Mouse (Mus musculus): Measurements from ENCODE around the gene Poc5. TPM values are rescaled to one million over a fixed set of nuclear protein-coding genes. Genes with fewer than 3 reads are reported as not detected.

Poc5 gene
- polyA plus RNA-seq, 1 experiment from 2014 or later, result 9.2 TPM

- no peak for TF ChIP-seq CTCF (IDR thresholded peaks at IDR 0.05)
- no peak for TF ChIP-seq EP300 (IDR thresholded peaks at IDR 0.05)
- ATAC-seq (no peak), DNase-seq (ENCODE audit: low spot score) (peak; percentile 41)
- Histone ChIP-seq H3K9ac (replicated peaks; ENCODE audit: low read depth) (no peak overlapping the region), H3K27ac (ENCODE audit: low read length) (no peak overlapping the region), H3K9me3 (ENCODE audit: low read length) (no peaks in the 10 kb centered on the region), H3K4me2 (replicated peaks; ENCODE audit: low read depth, low read length) (no peak overlapping the region), H3K4me3 (ENCODE audit: low read depth, low read length) (no peak overlapping the region), H3K36me3 (ENCODE audit: insufficient read depth, low read length) (peaks cover 18% of the 10 kb centered on the region; the same call in 1 of the 2 replicates), H3K27me3 (replicated peaks; ENCODE audit: insufficient read depth, low read length) (no peaks in the 10 kb centered on the region), H3K4me1 (ENCODE audit: insufficient read depth, low read depth, low read length) (no peaks in the 10 kb centered on the region)
- 87% methylated on average over 1 of the region's 1 CpGs for WGBS
These were observed 20.7 kb downstream of the Poc5 start for GRCm38 (mm10) chr13:96408786-96409185.

- no peaks in the 10 kb centered on the region for H3K4me1 ChIP-seq (ENCODE audit: insufficient read depth, low read depth, low read length)
- no peak overlapping the region for H3K27ac ChIP-seq (ENCODE audit: low read length)
- peaks cover 10% of the 10 kb centered on the region for H3K36me3 ChIP-seq (ENCODE audit: insufficient read depth, low read length)
- H3K9me3 ChIP-seq (ENCODE audit: low read length), result no peaks in the 10 kb centered on the region
- ATAC-seq, result no peak
- TF ChIP-seq EP300 (IDR thresholded peaks at IDR 0.05), result no peak
- no peak for TF ChIP-seq CTCF (IDR thresholded peaks at IDR 0.05)
- 72% methylated on average over 6 of the region's 6 CpGs for whole genome bisulfite sequencing
- H3K27me3 ChIP-seq (replicated peaks; ENCODE audit: insufficient read depth, low read length), result no peaks in the 10 kb centered on the region
- no peak for DNase-seq (ENCODE audit: low spot score)
- no peak overlapping the region for H3K4me3 ChIP-seq (ENCODE audit: low read depth, low read length)
- H3K9ac ChIP-seq (replicated peaks; ENCODE audit: low read depth), result no peak overlapping the region
- no peak overlapping the region for H3K4me2 ChIP-seq (replicated peaks; ENCODE audit: low read depth, low read length)
These were observed 26.3 kb downstream of the Poc5 start for GRCm38 (mm10) chr13:96414384-96414783.

- Histone ChIP-seq H3K9ac (replicated peaks; ENCODE audit: low read depth) (no peak overlapping the region), H3K4me1 (ENCODE audit: insufficient read depth, low read depth, low read length) (no peaks in the 10 kb centered on the region), H3K9me3 (ENCODE audit: low read length) (no peaks in the 10 kb centered on the region), H3K27ac (ENCODE audit: low read length) (no peak overlapping the region), H3K4me3 (ENCODE audit: low read depth, low read length) (no peak overlapping the region), H3K36me3 (ENCODE audit: insufficient read depth, low read length) (peaks cover 10% of the 10 kb centered on the region), H3K4me2 (replicated peaks; ENCODE audit: low read depth, low read length) (no peak overlapping the region), H3K27me3 (replicated peaks; ENCODE audit: insufficient read depth, low read length) (no peaks in the 10 kb centered on the region)
- ATAC-seq (no peak), DNase-seq (ENCODE audit: low spot score) (no peak)
- no peak for TF ChIP-seq CTCF (IDR thresholded peaks at IDR 0.05)
- TF ChIP-seq EP300 (IDR thresholded peaks at IDR 0.05), result no peak
- WGBS, result 87% methylated on average over 8 of the region's 8 CpGs
These were observed 28.3 kb downstream of the Poc5 start for GRCm38 (mm10) chr13:96416380-96416779.

GRCm38 (mm10) chr13:96417261-96417813 lies 29.2 kb downstream of the Poc5 start:
- WGBS, result 51% methylated on average over 5 of the region's 5 CpGs
- H3K4me2 ChIP-seq (replicated peaks; ENCODE audit: low read depth, low read length), result no peak overlapping the region
- no peaks in the 10 kb centered on the region for H3K4me1 ChIP-seq (ENCODE audit: insufficient read depth, low read depth, low read length)
- peaks cover 10% of the 10 kb centered on the region for H3K36me3 ChIP-seq (ENCODE audit: insufficient read depth, low read length)
- DNase-seq (ENCODE audit: low spot score), result peak; percentile 38
- H3K9me3 ChIP-seq (ENCODE audit: low read length), result no peaks in the 10 kb centered on the region
- TF ChIP-seq CTCF (IDR thresholded peaks at IDR 0.05) (no peak), EP300 (IDR thresholded peaks at IDR 0.05) (peak; percentile 61)
- H3K9ac ChIP-seq (replicated peaks; ENCODE audit: low read depth), result no peak overlapping the region
- no peak overlapping the region for H3K27ac ChIP-seq (ENCODE audit: low read length)
- ATAC-seq, result peak; percentile 77
- no peaks in the 10 kb centered on the region for H3K27me3 ChIP-seq (replicated peaks; ENCODE audit: insufficient read depth, low read length)
- no peak overlapping the region for H3K4me3 ChIP-seq (ENCODE audit: low read depth, low read length)

- peaks cover 10% of the 10 kb centered on the region for H3K36me3 ChIP-seq (ENCODE audit: insufficient read depth, low read length)
- no peaks in the 10 kb centered on the region for H3K27me3 ChIP-seq (replicated peaks; ENCODE audit: insufficient read depth, low read length)
- no peaks in the 10 kb centered on the region for H3K4me1 ChIP-seq (ENCODE audit: insufficient read depth, low read depth, low read length)
- no peak overlapping the region for H3K9ac ChIP-seq (replicated peaks; ENCODE audit: low read depth)
- no peaks in the 10 kb centered on the region for H3K9me3 ChIP-seq (ENCODE audit: low read length)
- ATAC-seq (no peak), DNase-seq (ENCODE audit: low spot score) (no peak)
- TF ChIP-seq CTCF (IDR thresholded peaks at IDR 0.05), result no peak
- no peak for TF ChIP-seq EP300 (IDR thresholded peaks at IDR 0.05)
- no peak overlapping the region for H3K4me2 ChIP-seq (replicated peaks; ENCODE audit: low read depth, low read length)
- no peak overlapping the region for H3K4me3 ChIP-seq (ENCODE audit: low read depth, low read length)
- WGBS, result 94% methylated on average over 4 of the region's 4 CpGs
- H3K27ac ChIP-seq (ENCODE audit: low read length), result no peak overlapping the region
These were observed 30.4 kb downstream of the Poc5 start for GRCm38 (mm10) chr13:96418487-96418886.

- DNase-seq (ENCODE audit: low spot score) (no peak), ATAC-seq (no peak)
- no peaks in the 10 kb centered on the region for H3K4me1 ChIP-seq (ENCODE audit: insufficient read depth, low read depth, low read length)
- no peak overlapping the region for H3K27ac ChIP-seq (ENCODE audit: low read length)
- no peaks in the 10 kb centered on the region for H3K27me3 ChIP-seq (replicated peaks; ENCODE audit: insufficient read depth, low read length)
- no peaks in the 10 kb centered on the region for H3K36me3 ChIP-seq (ENCODE audit: insufficient read depth, low read length)
- no peak for TF ChIP-seq CTCF (IDR thresholded peaks at IDR 0.05)
- no peak for TF ChIP-seq EP300 (IDR thresholded peaks at IDR 0.05)
- H3K4me3 ChIP-seq (ENCODE audit: low read depth, low read length), result no peak overlapping the region
- H3K9ac ChIP-seq (replicated peaks; ENCODE audit: low read depth), result no peak overlapping the region
- H3K4me2 ChIP-seq (replicated peaks; ENCODE audit: low read depth, low read length), result no peak overlapping the region
- H3K9me3 ChIP-seq (ENCODE audit: low read length), result no peaks in the 10 kb centered on the region
These were observed 33.1 kb downstream of the Poc5 start for GRCm38 (mm10) chr13:96421230-96421629.
